Mouse (Mus musculus): Measurements from ENCODE around the gene Fam131b. TPM values are rescaled to one million over a fixed set of nuclear protein-coding genes. Genes with fewer than 3 reads are reported as not detected.

Gene Fam131b
- polyA plus RNA-seq, 1 experiment: 11.9 TPM

- TF ChIP-seq POLR2A (IDR thresholded peaks at IDR 0.05; ENCODE audit: control insufficient read depth, low read depth, low read length): no peak
- no peak for TF ChIP-seq CTCF (IDR thresholded peaks at IDR 0.05; ENCODE audit: control insufficient read depth, insufficient read depth, insufficient replicate concordance, low read depth, low read length)
These were observed 19.1 kb upstream of the Fam131b start for GRCm38 (mm10) chr6:42343361-42344120.

DNA sequence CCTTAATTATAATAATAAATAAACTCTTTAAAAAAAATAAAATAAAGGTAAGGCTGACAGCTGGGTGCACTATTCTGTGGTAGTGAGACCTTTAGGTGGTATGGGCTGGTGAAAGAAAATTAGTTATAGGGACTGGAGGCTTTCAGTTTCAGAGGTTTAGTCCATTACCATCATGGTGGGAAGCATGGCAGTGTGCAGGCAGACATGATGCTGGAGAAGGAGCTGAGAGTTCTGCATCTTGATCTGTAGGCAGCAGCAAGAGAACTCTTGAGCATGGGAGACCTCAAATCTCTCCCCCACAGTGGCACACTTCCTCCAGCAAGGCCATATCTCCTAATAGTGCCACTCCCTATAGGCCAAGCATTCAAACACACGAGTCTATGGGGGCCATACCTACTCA, 17.7 kb upstream of the Fam131b start:
- Histone ChIP-seq H3K27me3 (ENCODE audit: control insufficient read depth, insufficient read depth, low read length) (no peaks in the 10 kb centered on the region), H3K27ac (ENCODE audit: control insufficient read depth, insufficient read depth, low read depth, low read length) (no peak overlapping the region), H3K4me3 (ENCODE audit: control insufficient read depth, low read depth, low read length) (no peak overlapping the region), H3K4me1 (ENCODE audit: control insufficient read depth, insufficient read depth, low read length) (no peaks in the 10 kb centered on the region), H3K36me3 (ENCODE audit: control insufficient read depth, insufficient read depth, low read length) (no peaks in the 10 kb centered on the region)
- no peak for TF ChIP-seq CTCF (IDR thresholded peaks at IDR 0.05; ENCODE audit: control insufficient read depth, insufficient read depth, insufficient replicate concordance, low read depth, low read length)
- TF ChIP-seq POLR2A (IDR thresholded peaks at IDR 0.05; ENCODE audit: control insufficient read depth, low read depth, low read length): no peak

More at GRCm38 (mm10) chr6:42343361-42344120, 19.1 kb upstream of the Fam131b start:
- Histone ChIP-seq H3K4me3 (ENCODE audit: control insufficient read depth, low read depth, low read length) (no peak overlapping the region), H3K36me3 (ENCODE audit: control insufficient read depth, insufficient read depth, low read length) (no peaks in the 10 kb centered on the region), H3K4me1 (ENCODE audit: control insufficient read depth, insufficient read depth, low read length) (no peaks in the 10 kb centered on the region; the same call in 1 of the 2 replicates), H3K27ac (ENCODE audit: control insufficient read depth, insufficient read depth, low read depth, low read length) (no peak overlapping the region), H3K27me3 (ENCODE audit: control insufficient read depth, insufficient read depth, low read length) (no peaks in the 10 kb centered on the region)

DNA sequence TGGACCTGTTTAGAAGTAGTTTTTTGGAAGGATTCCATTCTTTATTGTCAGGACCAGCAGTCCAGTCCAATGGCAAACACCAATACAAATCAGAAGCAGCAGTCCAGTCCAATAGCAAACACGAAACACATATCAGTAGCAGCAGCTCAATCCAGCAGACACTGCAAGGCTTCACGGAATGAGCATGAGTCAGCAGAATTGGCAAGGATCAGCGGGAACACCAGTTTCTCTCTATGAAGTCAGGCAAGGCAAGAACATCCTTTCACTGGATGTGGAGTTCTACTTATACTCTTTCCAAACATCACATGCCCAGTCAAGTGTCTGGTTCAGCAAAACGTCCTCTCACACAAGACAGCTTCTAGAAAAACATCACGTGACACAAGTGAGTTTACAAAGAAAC, 15.5 kb upstream of the Fam131b start:
- TF ChIP-seq CTCF (IDR thresholded peaks at IDR 0.05; ENCODE audit: control insufficient read depth, insufficient read depth, insufficient replicate concordance, low read depth, low read length) (no peak), POLR2A (IDR thresholded peaks at IDR 0.05; ENCODE audit: control insufficient read depth, low read depth, low read length) (no peak)
- Histone ChIP-seq H3K27ac (ENCODE audit: control insufficient read depth, insufficient read depth, low read depth, low read length) (no peak overlapping the region), H3K4me1 (ENCODE audit: control insufficient read depth, insufficient read depth, low read length) (no peaks in the 10 kb centered on the region), H3K36me3 (ENCODE audit: control insufficient read depth, insufficient read depth, low read length) (no peaks in the 10 kb centered on the region), H3K27me3 (ENCODE audit: control insufficient read depth, insufficient read depth, low read length) (no peaks in the 10 kb centered on the region), H3K4me3 (ENCODE audit: control insufficient read depth, low read depth, low read length) (no peak overlapping the region)

DNA sequence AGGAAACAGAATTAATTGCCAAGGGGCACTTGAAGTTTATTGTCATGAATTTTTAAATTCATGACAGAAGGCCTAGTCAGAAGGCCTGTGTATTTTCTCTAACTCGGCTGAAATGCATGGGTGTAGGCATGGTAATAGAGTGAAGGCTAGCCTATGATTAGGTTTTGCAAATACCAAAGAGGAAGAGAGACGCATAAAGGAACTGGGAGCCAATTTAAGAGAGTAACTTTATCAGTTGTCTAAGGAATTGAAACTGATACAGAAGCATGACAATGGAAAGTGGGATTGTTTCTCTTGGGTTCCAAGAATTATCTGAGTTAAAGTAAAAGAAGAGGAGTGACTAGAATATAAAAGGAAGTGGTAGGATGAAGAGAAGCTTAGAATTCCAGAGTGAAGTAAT, 14.7 kb upstream of the Fam131b start:
- Histone ChIP-seq H3K4me1 (ENCODE audit: control insufficient read depth, insufficient read depth, low read length) (no peaks in the 10 kb centered on the region), H3K4me3 (ENCODE audit: control insufficient read depth, low read depth, low read length) (no peak overlapping the region), H3K27me3 (ENCODE audit: control insufficient read depth, insufficient read depth, low read length) (no peaks in the 10 kb centered on the region), H3K36me3 (ENCODE audit: control insufficient read depth, insufficient read depth, low read length) (no peaks in the 10 kb centered on the region), H3K27ac (ENCODE audit: control insufficient read depth, insufficient read depth, low read depth, low read length) (no peak overlapping the region)
- TF ChIP-seq CTCF (IDR thresholded peaks at IDR 0.05; ENCODE audit: control insufficient read depth, insufficient read depth, insufficient replicate concordance, low read depth, low read length): no peak
- no peak for TF ChIP-seq POLR2A (IDR thresholded peaks at IDR 0.05; ENCODE audit: control insufficient read depth, low read depth, low read length)

- no peaks in the 10 kb centered on the region for H3K36me3 ChIP-seq (ENCODE audit: control insufficient read depth, insufficient read depth, low read length)
- H3K27me3 ChIP-seq (ENCODE audit: control insufficient read depth, insufficient read depth, low read length): no peaks in the 10 kb centered on the region
- no peak overlapping the region for H3K27ac ChIP-seq (ENCODE audit: control insufficient read depth, insufficient read depth, low read depth, low read length)
- H3K4me3 ChIP-seq (ENCODE audit: control insufficient read depth, low read depth, low read length): no peak overlapping the region
- TF ChIP-seq CTCF (IDR thresholded peaks at IDR 0.05; ENCODE audit: control insufficient read depth, insufficient read depth, insufficient replicate concordance, low read depth, low read length) (no peak), POLR2A (IDR thresholded peaks at IDR 0.05; ENCODE audit: control insufficient read depth, low read depth, low read length) (no peak)
- no peaks in the 10 kb centered on the region for H3K4me1 ChIP-seq (ENCODE audit: control insufficient read depth, insufficient read depth, low read length)
These were observed 6.5 kb upstream of the Fam131b start for GRCm38 (mm10) chr6:42330946-42331345.

DNA sequence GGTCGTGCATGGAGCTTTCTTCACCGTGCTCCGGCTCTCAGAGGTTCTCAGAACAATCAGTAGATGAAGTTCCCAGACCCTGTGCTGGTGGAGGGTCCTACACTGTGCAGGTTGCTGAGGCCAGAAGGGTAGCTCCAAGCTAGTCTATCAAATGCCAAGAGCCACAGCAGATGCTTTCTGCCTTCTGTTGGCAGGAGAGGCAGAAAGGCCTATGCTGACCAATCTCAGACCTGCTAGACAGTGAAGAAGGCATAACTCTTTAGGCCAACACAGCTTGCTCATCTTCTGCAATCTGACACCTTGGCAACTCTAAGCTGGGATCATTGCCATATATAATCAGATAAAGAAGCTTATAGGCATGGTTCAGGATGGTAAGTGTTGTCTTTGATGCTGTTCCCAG, 5.8 kb upstream of the Fam131b start:
- TF ChIP-seq POLR2A (IDR thresholded peaks at IDR 0.05; ENCODE audit: control insufficient read depth, low read depth, low read length) (no peak), CTCF (IDR thresholded peaks at IDR 0.05; ENCODE audit: control insufficient read depth, insufficient read depth, insufficient replicate concordance, low read depth, low read length) (no peak)
- Histone ChIP-seq H3K4me1 (ENCODE audit: control insufficient read depth, insufficient read depth, low read length) (no peaks in the 10 kb centered on the region), H3K27me3 (ENCODE audit: control insufficient read depth, insufficient read depth, low read length) (no peaks in the 10 kb centered on the region), H3K4me3 (ENCODE audit: control insufficient read depth, low read depth, low read length) (no peak overlapping the region), H3K36me3 (ENCODE audit: control insufficient read depth, insufficient read depth, low read length) (no peaks in the 10 kb centered on the region), H3K27ac (ENCODE audit: control insufficient read depth, insufficient read depth, low read depth, low read length) (no peak overlapping the region)

DNA sequence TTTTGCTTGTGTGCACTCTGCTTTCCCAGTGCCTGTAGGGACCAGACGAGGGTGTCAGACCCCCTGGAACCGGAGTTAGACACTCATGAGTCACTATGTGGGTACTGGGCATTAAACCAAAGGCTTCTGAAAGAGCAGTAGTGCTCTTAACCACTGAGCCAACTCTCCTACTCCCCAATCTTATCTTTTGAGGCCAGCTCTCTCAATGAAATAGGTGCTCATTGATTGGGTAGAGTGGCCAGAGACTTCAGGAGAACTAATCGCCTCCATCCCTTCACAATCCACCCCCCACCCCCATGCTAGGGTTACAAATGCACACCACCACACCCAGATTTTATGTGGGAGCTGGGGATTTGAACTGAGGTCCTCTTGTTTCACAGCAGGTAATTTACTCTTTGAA, 4.3 kb upstream of the Fam131b start:
- H3K4me3 ChIP-seq (ENCODE audit: control insufficient read depth, low read depth, low read length): no peak overlapping the region
- H3K36me3 ChIP-seq (ENCODE audit: control insufficient read depth, insufficient read depth, low read length): no peaks in the 10 kb centered on the region
- peaks cover 4% of the 10 kb centered on the region for H3K4me1 ChIP-seq (ENCODE audit: control insufficient read depth, insufficient read depth, low read length)
- TF ChIP-seq CTCF (IDR thresholded peaks at IDR 0.05; ENCODE audit: control insufficient read depth, insufficient read depth, insufficient replicate concordance, low read depth, low read length) (no peak), POLR2A (IDR thresholded peaks at IDR 0.05; ENCODE audit: control insufficient read depth, low read depth, low read length) (no peak)
- peaks cover 4% of the 10 kb centered on the region; the same call in 1 of the 2 replicates for H3K27me3 ChIP-seq (ENCODE audit: control insufficient read depth, insufficient read depth, low read length)
- H3K27ac ChIP-seq (ENCODE audit: control insufficient read depth, insufficient read depth, low read depth, low read length): no peak overlapping the region

Measured in testis, adult 2 months (tissue).